Mouse (Mus musculus) embryonic fibroblast, embryonic 13.5 days (primary cell): ENCODE data around the gene 5730522E02Rik.

Experiments
- CTCF ChIP-seq: IDR thresholded peaks from 2 replicates; pipeline ENCODE4 v1.5.1; 2011; ENCODE audit warnings: mild to moderate bottlenecking, control low read depth, low read length, moderate library complexity, borderline replicate concordance; ENCODE audit not compliant: insufficient read depth
- POLR2A ChIP-seq: IDR thresholded peaks from 2 replicates; pipeline ENCODE4 v1.6.1; 2011; ENCODE audit warnings: low read depth, mild to moderate bottlenecking, control low read depth, low read length, moderate library complexity

DNA sequence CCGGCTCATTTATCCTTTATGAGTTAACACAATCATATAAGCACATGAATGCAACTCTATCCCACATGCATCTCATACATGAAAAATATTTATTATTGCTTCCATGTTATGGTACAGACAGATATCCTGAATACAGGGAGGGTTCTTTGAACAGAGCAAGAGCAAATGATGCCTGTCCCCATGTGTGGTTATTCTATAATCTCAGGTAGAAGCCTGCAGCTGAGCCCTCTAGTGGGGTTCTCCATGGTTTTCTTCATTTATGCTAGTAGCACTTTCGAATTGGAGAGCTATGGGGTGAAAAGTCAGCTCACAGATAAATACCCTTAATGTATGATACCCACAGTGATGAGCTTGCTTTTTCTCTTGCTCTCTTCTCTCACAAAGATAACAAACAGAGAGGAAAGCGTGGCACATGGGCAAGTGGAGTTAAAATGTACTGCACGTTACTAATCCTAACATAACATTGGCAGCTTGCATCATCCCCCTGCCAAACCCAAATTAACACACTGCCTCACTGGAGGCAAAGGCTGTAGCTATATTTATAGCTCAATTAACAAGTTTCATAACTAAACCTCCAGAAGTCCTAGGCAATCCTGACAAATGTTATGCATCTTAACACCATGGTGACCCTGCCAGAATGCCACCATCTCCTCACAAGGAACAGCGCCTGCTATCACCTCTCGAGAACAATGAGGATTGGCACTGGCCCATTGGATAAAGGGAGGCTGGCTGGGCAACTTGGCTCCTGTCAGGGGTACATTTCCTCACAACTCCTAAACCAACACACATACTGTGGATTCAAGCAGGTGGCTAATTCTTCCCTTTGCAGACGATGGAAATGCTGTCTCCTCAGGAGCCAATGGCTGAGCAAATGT lies 494.9 kb downstream of the 5730522E02Rik start:
- no peak for TF ChIP-seq POLR2A
- TF ChIP-seq CTCF: no peak
